Mouse (Mus musculus): ENCODE data around the gene Gm9922.

Gm9922 gene

DNA sequence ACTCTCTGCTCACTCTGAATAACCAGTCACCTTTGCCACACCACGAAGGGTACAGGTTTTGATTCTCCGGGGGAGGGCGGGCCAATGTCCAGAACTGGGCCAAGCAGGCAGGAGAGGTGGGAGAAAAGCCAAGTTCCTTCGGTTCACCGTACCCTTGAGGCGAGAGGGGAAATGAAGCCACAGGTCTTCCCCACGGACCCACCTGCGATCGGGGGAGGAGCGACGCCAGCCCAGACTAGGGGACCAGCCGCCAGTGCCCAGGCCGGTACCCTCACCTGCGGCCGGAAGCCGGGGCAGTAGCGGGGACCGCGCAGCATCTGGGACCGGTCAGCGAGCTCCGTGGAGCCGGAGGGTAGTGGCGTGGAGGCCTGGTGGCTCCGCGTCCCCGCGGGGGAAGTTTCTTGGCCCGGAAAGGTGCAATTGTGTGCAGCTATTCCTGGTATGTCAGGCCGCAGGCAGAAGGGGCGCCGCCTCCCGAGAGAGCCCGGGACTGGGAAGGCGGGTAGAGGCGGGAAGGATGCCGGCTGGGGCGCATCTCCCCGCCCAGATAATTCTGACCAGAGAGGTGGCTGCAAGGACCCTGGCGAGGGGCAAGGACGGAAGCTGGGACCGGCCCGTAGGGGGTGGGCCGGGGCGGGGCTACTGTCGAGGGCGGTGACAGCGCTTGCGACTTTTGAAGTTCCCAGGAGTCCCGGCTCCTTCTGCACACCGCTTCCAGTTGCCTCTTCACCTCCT, at the start of gene Gm9922, which contains the start of gene Lmo7:
TSS of gene Gm9922 (minus strand) at position 578 of the 735 bp plus-strand sequence.
TSS of gene Lmo7 (plus strand) at position 721 of the 735 bp plus-strand sequence.
- CTCF ChIA-PET = no interaction called here

DNA sequence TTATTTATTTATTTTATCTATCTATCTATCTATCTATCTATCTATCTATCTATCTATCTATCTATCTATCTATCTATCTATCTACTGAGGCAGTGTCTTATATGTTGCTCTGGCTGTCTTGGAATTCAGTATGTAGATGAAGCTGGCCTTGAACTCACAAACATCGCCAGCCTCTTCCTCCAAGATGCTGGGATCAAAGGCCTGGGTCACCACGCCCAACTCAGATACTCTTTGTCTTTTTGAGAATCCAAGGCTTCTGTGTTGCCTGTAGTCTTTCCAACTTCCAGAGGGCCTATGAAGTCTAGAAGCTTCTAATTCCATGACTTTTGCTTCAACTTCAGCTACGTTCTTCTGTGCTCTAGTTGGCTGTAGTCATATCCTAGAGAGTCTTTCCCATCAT, 48.8 kb upstream of the Gm9922 start:
- CTCF ChIA-PET = no interaction called here

DNA sequence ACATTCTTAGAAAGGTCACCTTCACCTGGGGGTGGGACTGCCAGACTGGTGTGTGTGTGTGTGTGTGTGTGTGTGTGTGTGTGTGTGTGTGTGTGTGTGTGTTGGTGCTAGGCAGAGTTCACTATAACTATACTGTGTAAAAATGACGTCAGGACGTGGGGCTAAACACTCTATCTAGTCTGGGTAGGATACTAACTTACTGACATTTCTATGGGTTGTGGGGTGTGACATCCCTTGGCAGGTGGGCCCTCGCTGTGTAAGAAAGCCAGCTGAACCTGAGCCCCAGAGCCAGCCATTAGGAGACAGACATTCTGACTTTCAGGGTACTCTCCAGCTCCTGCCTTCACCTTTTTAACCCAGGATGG, 47.5 kb upstream of the Gm9922 start:
- CTCF ChIA-PET = no interaction called here

DNA sequence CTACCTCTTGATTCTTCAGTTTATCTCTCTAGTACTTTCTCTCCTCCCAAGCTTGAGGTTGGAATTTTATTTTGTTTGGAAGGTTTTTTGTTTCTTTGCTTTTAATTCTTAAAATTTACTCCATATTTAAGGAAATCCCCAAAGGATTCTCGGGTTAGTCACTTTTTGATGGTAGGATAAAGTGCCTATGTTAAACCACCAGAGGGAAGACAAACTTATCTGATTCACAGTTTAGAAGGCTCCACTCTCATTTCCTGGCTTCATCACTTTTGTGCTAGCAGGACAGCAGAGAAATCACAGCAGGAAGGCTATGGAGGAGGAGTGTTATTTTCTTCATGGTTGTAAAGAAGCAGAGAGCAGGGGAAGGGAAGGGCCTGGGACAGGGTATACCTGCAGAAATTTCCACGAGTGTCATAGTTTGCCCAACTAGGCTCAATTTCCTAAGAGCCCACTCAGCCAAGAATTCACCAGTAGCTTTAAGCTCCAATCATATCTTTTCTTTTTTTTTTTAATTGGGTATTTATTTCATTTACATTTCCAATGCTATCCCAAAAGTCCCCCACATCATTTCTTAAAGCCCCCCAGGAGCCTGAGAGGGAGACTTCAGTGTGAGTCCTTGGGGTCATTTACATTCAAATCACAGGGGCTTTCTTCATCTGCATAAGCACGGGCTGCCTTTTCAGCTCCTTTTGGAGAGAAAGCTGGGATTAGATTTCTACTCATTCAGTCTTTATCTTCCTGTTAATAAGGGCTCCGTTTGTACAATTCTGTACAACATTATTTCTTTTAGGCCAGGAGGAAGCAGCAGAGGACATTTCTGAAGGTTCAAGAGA, 46.9 kb upstream of the Gm9922 start:
- CTCF ChIA-PET = no interaction called here

DNA sequence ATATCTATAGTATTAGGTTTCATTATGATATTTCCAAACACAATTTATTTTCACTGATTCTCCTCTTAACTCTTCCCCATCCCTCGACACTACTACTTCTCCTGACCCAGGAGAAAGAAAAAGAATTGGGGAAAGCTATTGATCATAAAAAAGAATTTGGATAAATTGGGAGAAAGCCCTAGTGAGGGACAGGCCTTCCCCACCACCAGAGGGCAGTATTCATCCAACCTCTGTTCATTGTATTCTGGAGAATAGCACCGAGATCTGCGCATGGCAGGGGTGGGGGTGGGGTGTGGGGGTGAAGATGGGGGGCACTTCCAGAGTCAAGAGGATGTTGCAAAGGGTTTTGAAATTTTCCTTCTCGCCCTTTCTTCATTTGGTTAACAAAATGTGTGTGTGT, 45.0 kb upstream of the Gm9922 start:
- CTCF ChIA-PET = no interaction called here

DNA sequence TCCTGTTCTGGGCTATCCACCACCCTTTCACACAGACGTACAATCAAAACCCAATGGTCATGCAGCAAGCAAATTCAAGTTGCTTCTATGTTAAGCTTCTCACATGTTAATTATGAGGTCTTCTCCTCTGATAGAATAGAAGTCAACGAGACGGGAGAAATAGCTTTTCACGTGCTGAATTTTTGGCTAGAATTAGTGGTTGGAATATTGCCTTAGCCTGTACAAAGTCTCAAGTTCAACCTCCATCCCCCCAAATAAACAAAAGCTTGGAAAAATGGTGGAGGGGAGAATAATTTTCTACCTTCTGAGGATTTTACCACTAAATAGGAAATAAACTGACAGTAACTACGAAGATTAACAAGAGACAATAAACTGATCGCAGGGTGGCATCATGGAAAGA, 42.1 kb upstream of the Gm9922 start:
- CTCF ChIA-PET = interaction anchor here (0.7 kb wide), 1 partner anchor 146 kb away, joined by 3 read pairs; no protein-coding TSS in a partner anchor

DNA sequence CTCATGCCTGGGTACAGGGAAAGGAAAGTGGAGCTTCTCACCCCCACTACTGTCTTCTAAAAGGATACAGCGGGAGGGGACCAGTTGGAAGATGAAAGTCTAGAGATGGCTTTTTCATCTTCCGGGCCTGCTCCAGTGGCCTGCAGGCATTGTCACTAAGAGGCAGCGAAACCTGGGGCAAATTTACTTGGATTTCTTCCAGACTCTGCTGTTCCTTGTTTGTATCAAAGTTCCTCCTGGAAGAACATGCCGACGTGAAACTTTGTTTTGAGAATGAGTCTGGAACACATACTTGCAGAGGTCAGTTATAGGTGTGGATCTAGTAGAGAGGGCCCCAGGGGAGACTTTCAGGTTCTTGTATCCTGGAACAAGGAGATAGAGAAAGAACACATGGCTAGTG, 41.7 kb upstream of the Gm9922 start:
- CTCF ChIA-PET = interaction anchor here (0.7 kb wide), 1 partner anchor 145 kb away, joined by 3 read pairs; no protein-coding TSS in a partner anchor

DNA sequence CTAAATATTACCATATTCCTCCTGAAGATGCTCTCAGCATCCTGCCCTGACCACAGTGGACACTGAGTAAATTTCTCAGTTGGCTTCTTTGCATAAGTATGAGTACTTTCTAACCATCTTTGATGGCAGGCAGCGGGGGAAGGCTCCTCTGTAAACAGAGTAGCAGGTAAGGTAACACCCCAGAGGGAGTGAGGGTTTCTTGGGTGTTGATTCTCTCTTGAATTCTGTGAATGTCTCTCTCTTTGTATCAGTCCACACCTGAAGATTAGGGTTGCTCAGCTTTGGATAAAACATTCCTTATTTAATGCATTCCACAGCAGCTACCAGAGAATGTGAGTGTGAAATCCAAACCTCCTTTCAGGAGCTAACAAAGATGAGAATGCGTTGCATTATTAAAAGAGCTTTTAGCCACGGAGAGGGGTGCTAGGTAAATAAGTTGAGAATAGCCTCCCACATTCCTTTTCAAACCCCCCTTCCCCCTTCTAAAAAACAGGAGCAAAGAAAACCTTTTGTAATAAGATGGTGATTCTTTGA, 34.2 kb upstream of the Gm9922 start:
- CTCF ChIA-PET = no interaction called here

DNA sequence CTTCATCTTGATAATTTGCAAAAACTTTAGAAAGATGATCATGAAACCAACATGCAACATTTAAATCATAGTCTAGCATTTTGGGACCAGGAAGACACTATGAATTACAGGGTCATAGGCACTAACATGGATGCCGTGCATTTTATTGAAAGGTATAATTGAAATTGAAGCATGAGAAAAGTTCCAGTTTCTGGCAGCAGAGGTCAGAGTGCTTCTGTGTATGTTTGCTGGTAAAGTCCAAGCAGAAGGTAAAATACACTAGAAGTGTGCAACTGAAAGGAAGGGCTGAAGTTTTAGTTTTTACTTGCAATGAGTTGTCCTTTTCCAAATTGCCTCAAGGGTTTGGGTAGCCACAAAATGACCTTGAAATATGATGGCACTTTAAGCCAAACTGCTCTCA, 32.7 kb upstream of the Gm9922 start:
- CTCF ChIA-PET = interaction anchor here (0.5 kb wide), 1 partner anchor 246 kb away, joined by 3 read pairs; no protein-coding TSS in a partner anchor

DNA sequence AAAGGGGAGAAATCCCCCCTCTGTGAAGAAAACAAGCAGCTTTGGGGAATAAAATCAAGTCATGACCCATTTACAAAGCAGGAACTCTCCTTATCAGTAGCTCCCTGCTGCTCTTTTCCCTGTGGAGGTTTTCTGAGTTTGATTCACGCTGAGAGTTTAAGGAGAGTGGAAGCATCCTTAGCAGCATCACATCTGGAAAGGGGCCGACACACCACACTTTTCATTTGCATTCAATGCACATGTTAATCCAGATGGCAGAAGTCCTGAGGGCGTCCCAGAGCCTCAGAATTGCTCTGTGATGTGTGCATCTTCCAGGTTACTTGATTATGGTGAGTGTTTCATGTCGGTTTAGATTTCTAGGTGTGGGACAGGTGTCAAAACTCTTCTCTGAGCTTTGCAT, 25.8 kb upstream of the Gm9922 start:
- CTCF ChIA-PET = no interaction called here

DNA sequence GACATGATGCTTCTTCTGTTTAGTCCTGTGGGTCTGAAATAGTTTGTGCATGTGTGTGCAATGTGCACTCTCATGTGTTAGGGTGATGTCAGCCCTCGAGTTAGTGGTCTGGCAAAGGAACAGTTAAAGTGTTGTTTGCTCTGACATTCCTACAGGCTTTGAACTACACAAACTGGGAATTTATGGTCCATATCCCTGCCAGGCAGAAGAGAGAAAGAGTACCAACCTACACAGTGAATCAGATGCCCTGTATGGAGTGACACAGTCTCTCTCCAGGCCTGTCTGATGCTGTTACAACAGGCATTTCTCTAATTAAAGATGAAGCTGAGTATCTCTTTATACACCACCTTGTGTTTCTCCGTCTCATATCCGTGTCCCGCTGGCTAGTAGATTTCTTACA, 21.3 kb upstream of the Gm9922 start:
- CTCF ChIA-PET = no interaction called here

DNA sequence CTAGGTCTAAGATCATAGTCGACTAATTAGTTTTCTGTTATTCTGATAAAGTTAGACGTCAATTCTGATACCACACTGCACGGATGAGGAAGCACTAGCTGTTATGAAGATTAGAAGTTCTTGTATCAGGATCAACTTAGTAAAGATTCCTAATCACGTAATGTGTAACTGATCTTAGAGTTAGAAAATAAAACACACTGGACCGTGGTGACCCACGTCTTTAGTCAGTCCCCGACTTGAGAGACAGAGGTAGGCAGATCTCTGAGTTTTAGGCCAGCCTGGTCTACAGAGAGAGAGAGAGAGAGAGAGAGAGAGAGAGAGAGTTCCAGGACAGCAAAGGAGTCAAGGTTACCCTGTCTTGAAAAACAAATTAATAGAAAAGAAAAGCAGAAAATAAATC, 18.8 kb upstream of the Gm9922 start:
- CTCF ChIA-PET = no interaction called here

DNA sequence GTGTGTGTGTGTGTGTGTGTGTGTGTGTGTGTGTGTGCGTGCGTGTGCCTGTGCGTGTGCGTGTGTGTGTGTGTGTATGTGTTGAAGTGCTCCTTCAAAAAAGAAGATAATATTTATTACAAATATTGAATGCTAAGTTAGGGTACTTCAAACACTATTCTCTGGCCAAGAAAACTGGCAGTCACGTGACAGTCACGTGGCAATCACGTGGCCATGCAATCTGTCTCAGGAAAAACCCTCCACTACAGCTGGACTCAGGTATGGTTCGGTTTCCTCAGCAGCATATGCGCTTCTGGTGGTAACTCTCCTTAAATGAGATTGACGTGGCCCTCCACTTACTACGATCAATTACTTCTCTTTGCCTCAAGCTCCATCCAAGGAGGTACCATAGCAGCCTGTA, 18.2 kb upstream of the Gm9922 start:
- CTCF ChIA-PET = no interaction called here

DNA sequence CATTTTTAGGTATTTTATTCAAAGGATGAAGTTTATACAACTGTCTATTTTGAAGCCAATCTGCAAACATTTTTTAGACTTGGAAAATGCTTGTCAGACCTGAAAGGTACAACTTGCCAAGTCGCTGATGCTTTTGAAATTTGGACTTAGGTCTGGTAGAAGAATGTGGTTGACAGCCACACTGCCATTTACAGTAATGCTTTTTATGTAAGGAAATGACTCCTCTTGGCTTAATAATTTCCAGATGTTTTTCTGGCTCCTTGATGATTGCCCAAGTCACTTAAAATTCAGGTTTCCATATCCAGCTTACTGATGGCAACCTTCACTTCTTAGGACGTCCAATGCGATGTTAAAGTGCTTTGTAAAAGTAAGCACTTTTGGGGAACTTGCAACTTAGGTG, 17.0 kb upstream of the Gm9922 start:
- CTCF ChIA-PET = no interaction called here

DNA sequence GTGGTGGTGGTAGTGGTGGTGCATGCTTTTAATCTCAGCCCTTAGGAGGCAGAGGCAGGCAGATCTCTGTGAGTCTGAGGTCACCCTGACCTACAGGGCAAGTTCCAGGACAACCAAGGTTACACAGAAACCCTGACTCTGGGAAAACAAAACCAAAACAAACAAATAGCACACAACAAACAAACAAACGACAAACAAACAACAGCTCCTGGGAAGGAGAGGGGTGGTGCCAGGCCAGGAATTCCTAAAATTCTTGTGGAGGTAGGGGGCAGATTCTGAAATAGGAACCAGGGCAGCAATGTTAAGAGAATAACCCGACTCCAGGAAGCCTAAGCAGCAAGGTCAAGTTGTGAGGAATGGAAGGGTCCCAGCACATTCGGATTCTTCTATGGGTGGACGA, 7.9 kb upstream of the Gm9922 start:
- CTCF ChIA-PET = no interaction called here

DNA sequence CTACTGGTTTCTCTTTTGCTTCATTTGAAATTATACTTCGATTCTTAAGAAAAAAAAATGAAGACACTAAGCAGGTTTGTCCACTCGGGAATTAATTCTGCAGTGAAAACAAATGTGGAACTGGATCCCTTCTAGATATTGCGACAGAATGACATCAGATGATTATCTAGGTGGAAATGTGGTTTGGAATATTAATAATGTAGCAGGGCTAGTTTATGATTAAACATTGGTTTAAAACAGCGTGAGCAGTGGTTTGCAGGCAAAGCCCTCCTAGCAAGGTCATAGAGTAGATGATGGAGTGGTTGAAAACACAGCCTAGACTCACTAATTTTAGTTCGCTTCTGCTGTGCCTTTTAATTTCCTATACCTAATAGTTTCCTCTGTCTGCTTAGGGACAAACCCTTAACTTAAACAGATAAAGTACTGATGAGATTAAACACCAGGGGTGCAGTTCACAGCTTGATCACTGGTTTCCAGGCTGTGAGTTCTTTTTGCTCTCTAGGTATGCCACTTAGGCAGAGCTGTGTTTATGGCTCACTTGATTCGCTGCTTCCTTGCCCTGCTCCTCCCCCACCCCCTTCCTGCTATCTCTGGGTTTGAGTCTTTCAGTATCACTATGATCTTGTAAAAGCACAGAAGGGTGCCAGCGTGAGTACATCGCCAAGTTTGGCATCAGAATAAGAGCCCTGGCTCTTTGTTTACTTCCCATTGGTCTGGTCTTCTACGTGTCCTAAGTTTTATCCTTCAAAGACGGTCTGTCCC, 4.1 kb upstream of the Gm9922 start:
- CTCF ChIA-PET = no interaction called here

DNA sequence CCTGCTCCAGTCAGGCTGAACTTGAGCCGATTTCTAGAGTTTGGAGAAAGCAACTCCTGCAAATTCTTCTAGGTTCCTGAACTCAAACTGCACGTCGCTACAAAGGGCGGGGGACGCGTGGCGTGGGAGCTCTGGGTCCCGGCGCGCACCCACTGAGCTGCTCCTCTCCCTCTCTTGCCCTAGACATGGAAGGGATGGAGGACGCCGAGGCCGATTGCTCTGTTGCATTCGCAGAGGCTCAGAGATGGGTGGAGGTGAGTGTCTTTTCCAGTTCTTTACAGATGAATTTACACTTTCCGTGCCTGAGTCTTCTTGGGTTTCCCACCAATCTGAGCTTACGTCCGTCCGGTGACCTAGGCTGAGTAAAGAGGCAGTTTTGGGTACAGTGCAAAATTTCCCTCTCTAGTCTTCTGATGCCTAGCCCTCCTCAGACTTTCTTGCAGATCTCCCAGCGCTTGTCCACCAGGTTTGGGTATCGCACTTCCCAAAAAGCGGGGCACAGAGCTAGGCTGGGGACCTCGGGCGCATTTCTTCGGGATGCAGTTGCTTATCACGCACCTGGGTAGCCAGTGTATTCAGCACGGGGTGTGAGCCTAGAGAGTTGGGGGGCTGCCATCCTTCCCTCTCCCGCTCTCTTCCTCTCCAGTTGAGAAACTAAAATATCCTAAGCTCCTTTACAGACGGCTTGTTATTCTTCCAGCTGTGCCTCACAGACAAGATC, 518 bp upstream of the Gm9922 start:
- CTCF ChIA-PET = no interaction called here

DNA sequence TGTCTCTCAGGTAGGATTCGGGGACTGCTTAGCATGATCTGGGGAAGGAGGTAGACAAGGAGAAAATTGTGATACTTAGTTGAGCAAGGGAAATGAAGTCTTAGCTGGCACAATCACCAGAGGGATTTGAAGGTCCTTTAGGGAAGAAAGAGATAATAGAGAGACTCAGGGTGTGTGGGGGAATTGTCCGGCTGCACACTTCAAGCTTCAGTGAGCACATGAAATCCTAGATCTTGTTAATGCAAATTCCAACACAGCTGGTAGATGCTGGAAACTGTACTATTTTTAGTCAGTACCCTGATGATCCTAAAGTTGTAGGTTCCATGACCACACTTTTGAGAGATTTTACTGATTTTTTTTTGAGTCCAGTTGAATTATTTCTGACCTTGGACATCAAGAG, 15.2 kb downstream of the Gm9922 start:
- CTCF ChIA-PET = no interaction called here

DNA sequence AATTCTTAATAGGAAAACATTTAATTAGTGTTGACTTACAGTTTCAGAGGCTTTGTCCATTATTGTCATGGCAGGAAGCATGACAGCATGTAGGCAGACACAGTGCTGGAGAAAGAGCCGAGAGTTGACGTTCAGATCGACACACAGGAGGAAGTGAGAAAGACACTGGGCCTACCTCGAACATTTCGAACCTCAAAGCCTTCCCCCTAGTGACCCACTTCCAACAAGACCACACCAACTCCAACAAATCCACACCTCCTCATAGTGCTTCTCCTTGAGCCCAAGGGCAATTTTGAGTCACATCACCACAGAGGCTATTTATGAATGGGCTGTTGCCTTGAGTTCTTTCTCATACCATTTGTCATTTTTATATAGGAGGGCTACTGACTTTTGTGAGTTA, 22.5 kb downstream of the Gm9922 start:
- CTCF ChIA-PET = no interaction called here

DNA sequence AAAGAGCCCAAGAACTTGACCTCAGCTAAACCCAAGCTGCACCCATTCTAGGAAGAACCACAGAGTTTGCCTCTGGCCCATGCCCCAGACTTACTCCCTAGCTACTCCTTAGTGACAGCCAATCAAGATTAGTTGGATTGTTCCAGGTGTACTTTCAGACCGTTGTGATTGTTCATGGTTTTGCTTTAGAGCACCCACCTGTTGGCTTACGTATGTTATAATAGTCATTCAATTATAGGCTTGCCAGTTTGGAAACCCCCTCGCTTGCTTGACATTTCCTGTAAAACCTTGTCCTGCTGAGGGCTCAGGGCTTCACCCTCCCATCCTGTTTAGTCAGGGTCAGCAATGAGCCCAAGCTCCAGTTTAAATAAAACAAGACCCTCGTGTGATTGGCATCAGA, 25.1 kb downstream of the Gm9922 start:
- CTCF ChIA-PET = no interaction called here

DNA sequence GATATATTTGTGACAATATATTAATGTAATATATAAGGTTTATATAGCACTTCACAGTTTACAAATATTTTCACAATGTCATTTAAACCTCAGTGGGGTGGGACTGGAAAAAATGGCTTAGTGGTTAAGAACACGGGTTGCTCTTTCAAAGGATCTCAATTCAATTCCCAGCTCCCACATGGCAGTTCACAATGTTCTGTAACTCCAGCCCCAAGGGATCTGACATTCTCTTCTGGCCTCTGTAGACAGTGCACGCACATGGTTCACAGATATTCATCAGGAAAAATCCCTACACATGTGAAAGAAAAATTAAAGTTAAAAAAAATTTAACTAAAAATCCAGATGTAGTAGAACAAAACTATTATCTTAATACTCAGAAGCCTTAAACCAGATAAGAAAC, 41.2 kb downstream of the Gm9922 start:
- CTCF ChIA-PET = no interaction called here

DNA sequence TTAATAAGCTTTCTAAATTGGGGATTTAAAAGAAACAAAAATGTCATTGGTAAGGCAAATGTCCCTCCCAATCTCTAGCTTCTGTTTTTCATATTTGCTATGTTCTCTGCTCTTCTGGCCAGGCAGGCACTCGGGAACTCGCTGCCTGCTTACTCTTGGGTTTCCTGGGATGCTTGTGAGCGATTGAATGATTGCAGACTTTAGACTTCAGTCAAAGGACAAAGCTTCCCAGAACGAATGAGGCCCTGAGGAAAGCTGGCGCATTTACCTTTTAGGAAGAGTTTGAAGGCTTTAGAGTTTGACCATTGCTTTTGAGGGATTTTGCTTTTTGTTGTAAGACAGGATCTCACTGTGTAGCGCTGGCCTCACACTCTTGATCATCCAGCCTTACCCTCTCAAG, 41.9 kb downstream of the Gm9922 start:
- CTCF ChIA-PET = interaction anchor here (0.6 kb wide), 1 partner anchor 20 kb away, joined by 3 read pairs; no protein-coding TSS in a partner anchor
